In genomic region chr1:51508543-51508942, GRCm38 (mm10) we compare ENCODE assay signal across 11 mouse cellular contexts. TPM values are rescaled to one million over a fixed set of nuclear protein-coding genes. Genes with fewer than 3 reads are reported as not detected.
DNase-seq lines count a peak whose midpoint lies in the region; ATAC-seq and TF ChIP-seq lines count a peak whose summit lies in the region.
"Had no signal": no experiment of that assay in that cellular context is flagged by ENCODE, and none has a peak within 500 bp of the region (broad histone marks: within the 10 kb centered on the region; RNA-seq: fewer than 3 reads in every experiment).

No protein-coding gene starts in this region.

- peaks cover 18% of the 10 kb centered on the region for H3K4me1 ChIP-seq in heart, embryonic 15.5 days (replicated peaks)
- H3K4me1 ChIP-seq in lung, embryonic 14.5 days (ENCODE audit: insufficient read depth) = no peaks in the 10 kb centered on the region
- H3K4me1 ChIP-seq in intestine, embryonic 14.5 days (replicated peaks; ENCODE audit: control insufficient read depth, insufficient read depth, low read length) = no peaks in the 10 kb centered on the region
- H3K4me1 ChIP-seq in stomach, embryonic 16.5 days (ENCODE audit: control insufficient read depth, insufficient read depth, low read length) = peaks cover 14% of the 10 kb centered on the region

- H3K36me3 ChIP-seq in heart, embryonic 15.5 days = no peaks in the 10 kb centered on the region
- H3K36me3 ChIP-seq in lung, embryonic 14.5 days (ENCODE audit: insufficient read depth) = no peaks in the 10 kb centered on the region
- H3K36me3 ChIP-seq in intestine, embryonic 14.5 days (ENCODE audit: control insufficient read depth, insufficient read depth, low read length) = no peaks in the 10 kb centered on the region
- no peaks in the 10 kb centered on the region for H3K36me3 ChIP-seq in stomach, embryonic 16.5 days (ENCODE audit: control insufficient read depth, insufficient read depth, low read length)
- H3K36me3 ChIP-seq: liver, embryonic 13.5 days had no signal

- no peak for TF ChIP-seq CTCF in lung, embryonic 14.5 days (IDR thresholded peaks at IDR 0.05; ENCODE audit: low read depth)

- peak overlapping the region; percentile 77 for H3K27ac ChIP-seq in heart, embryonic 15.5 days
- peak overlapping the region; percentile 32 for H3K27ac ChIP-seq in lung, embryonic 14.5 days (ENCODE audit: low read depth)
- peak overlapping the region; percentile 38; the same call in 1 of the 2 replicates for H3K27ac ChIP-seq in intestine, embryonic 14.5 days (ENCODE audit: low read depth)
- peak overlapping the region; percentile 73; the same call in 1 of the 2 replicates for H3K27ac ChIP-seq in stomach, embryonic 16.5 days (ENCODE audit: low read length)
- H3K27ac ChIP-seq: liver, embryonic 13.5 days had no signal

- no peak overlapping the region for H3K9ac ChIP-seq in heart, embryonic 15.5 days
- no peak overlapping the region for H3K9ac ChIP-seq in lung, embryonic 14.5 days
- no peak overlapping the region for H3K9ac ChIP-seq in intestine, embryonic 14.5 days (ENCODE audit: low read length)
- H3K9ac ChIP-seq in stomach, embryonic 16.5 days (ENCODE audit: low read length) = no peak overlapping the region
- H3K9ac ChIP-seq: liver, embryonic 13.5 days had no signal

- WGBS in heart, embryonic 15.5 days = 52% methylated on average over 3 of the region's 3 CpGs
- 62% methylated on average over 3 of the region's 3 CpGs for WGBS in lung, embryonic 14.5 days
- 58% methylated on average over 3 of the region's 3 CpGs for WGBS in intestine, embryonic 14.5 days
- 56% methylated on average over 3 of the region's 3 CpGs for WGBS in stomach, embryonic 16.5 days

- H3K27me3 ChIP-seq in heart, embryonic 15.5 days = no peaks in the 10 kb centered on the region
- H3K27me3 ChIP-seq in lung, embryonic 14.5 days (ENCODE audit: insufficient read depth, low read length) = no peaks in the 10 kb centered on the region
- no peaks in the 10 kb centered on the region for H3K27me3 ChIP-seq in intestine, embryonic 14.5 days (replicated peaks; ENCODE audit: control insufficient read depth, insufficient read depth, low read length)
- H3K27me3 ChIP-seq in stomach, embryonic 16.5 days (ENCODE audit: control insufficient read depth, insufficient read depth, low read length) = no peaks in the 10 kb centered on the region
- H3K27me3 ChIP-seq: liver, embryonic 13.5 days had no signal

- no peak for DNase-seq in heart, postnatal 10 days
- no peak for DNase-seq in lung, embryonic 14.5 days
- no peak for DNase-seq in lung, adult 18-20 months
- DNase-seq in intestine, embryonic 14.5 days (ENCODE audit: low spot score) = no peak
- no peak for DNase-seq in frontal cortex, postnatal 10 days (ENCODE audit: low spot score in 2 of 2)
- DNase-seq: cerebellum, adult 2 months; layer of hippocampus, adult 9-11 months had no signal

- H3K9me3 ChIP-seq in heart, embryonic 15.5 days (replicated peaks) = no peaks in the 10 kb centered on the region
- no peaks in the 10 kb centered on the region for H3K9me3 ChIP-seq in lung, embryonic 14.5 days (ENCODE audit: low read depth, low read length)
- H3K9me3 ChIP-seq in intestine, embryonic 14.5 days (ENCODE audit: control insufficient read depth, low read length) = no peaks in the 10 kb centered on the region
- H3K9me3 ChIP-seq in stomach, embryonic 16.5 days (replicated peaks; ENCODE audit: control insufficient read depth, low read length) = no peaks in the 10 kb centered on the region
- H3K9me3 ChIP-seq: liver, embryonic 13.5 days had no signal

- intact Hi-C loops in heart, postnatal 10 days (cut with DNase I) = no loop called here

- peak overlapping the region; percentile 28; the same call in 1 of the 2 replicates for H3K4me2 ChIP-seq in heart, embryonic 15.5 days
- H3K4me2 ChIP-seq in lung, embryonic 14.5 days = no peak overlapping the region
- no peak overlapping the region for H3K4me2 ChIP-seq in intestine, embryonic 14.5 days (ENCODE audit: low read length)
- 0 out of 2 replicates have a peak overlapping the region, but pooled peaks have one; percentile 10 for H3K4me2 ChIP-seq in stomach, embryonic 16.5 days (ENCODE audit: low read depth, low read length)
- H3K4me2 ChIP-seq: liver, embryonic 13.5 days; midbrain, embryonic 11.5 days had no signal

- H3K4me3 ChIP-seq in heart, embryonic 15.5 days = no peak overlapping the region
- no peak overlapping the region for H3K4me3 ChIP-seq in lung, embryonic 14.5 days (ENCODE audit: low read depth, low read length)
- no peak overlapping the region for H3K4me3 ChIP-seq in intestine, embryonic 14.5 days (ENCODE audit: low read depth, low read length)
- no peak overlapping the region for H3K4me3 ChIP-seq in stomach, embryonic 16.5 days (replicated peaks; ENCODE audit: low read length)
- H3K4me3 ChIP-seq: liver, embryonic 13.5 days had no signal

- ATAC-seq in heart, embryonic 15.5 days (replicated peaks; ENCODE audit: insufficient number of reproducible peaks, insufficient read depth, low FRiP score, low read depth) = no peak
- no peak for ATAC-seq in lung, embryonic 14.5 days (ENCODE audit: insufficient read depth)
- ATAC-seq in intestine, embryonic 14.5 days (replicated peaks; ENCODE audit: low FRiP score, low TSS enrichment, low read depth) = peak; percentile 59
- ATAC-seq in stomach, embryonic 16.5 days (ENCODE audit: insufficient read depth, low FRiP score) = peak; percentile 58; the same call in 1 of the 2 replicates

RNA-seq across cellular contexts. Expression of gene Nabp1, which starts 30.3 kb away (rescaled TPM):
- 19.2 and 21.8 TPM in 2 replicates for polyA plus RNA-seq in heart, embryonic 15.5 days (2015; fragmentation: Nextera tagmentation; extraction: Ambion mirVana)
- 10 to 100 TPM; 33.1 to 36.1 TPM for total RNA-seq in heart, postnatal 10 days (2021)
- 5.6 and 8.3 TPM in 2 replicates for polyA plus RNA-seq in lung, embryonic 14.5 days (2014; fragmentation: Nextera tagmentation; extraction: Ambion mirVana)
- polyA plus RNA-seq in intestine, embryonic 14.5 days (2014; fragmentation: Nextera tagmentation; extraction: Ambion mirVana) = 11.4 and 12.6 TPM in 2 replicates
- 23.0 and 24.3 TPM in 2 replicates for polyA plus RNA-seq in stomach, embryonic 16.5 days (2015; fragmentation: Nextera tagmentation; extraction: Ambion mirVana)

Comparison
In these comparisons a context has a peak if more than half of its experiments do, and no peak if none do; other contexts are left out.
1. ATAC-seq: peak in intestine, embryonic 14.5 days (single experiment) and stomach, embryonic 16.5 days (single experiment); none in heart, embryonic 15.5 days (single experiment) and lung, embryonic 14.5 days (single experiment).
2. H3K4me2 ChIP-seq: peak in heart, embryonic 15.5 days (single experiment) and stomach, embryonic 16.5 days (single experiment); none in lung, embryonic 14.5 days (single experiment) and intestine, embryonic 14.5 days (single experiment).
3. Peak in every context shown above with its lines, with median percentiles within 50 percentile points of each other: H3K27ac ChIP-seq.